Mouse (Mus musculus) bone marrow, adult 2 months (tissue): ENCODE results near the gene Nt5m.

ENCODE experiments used
- CTCF ChIP-seq: fragments of 200-500 bp; IDR thresholded peaks from 2 replicates; pipeline ENCODE4 v1.5.1; 2011; ENCODE audit warnings: low read length, control low read depth; ENCODE audit not compliant: control insufficient read depth, insufficient read depth
- POLR2A ChIP-seq: fragments of 200-500 bp; IDR thresholded peaks from 2 replicates; pipeline ENCODE4 v1.6.1; 2011; ENCODE audit warnings: low read depth, mild to moderate bottlenecking, control low read depth, low read length, borderline replicate concordance; ENCODE audit not compliant: control insufficient read depth

DNA sequence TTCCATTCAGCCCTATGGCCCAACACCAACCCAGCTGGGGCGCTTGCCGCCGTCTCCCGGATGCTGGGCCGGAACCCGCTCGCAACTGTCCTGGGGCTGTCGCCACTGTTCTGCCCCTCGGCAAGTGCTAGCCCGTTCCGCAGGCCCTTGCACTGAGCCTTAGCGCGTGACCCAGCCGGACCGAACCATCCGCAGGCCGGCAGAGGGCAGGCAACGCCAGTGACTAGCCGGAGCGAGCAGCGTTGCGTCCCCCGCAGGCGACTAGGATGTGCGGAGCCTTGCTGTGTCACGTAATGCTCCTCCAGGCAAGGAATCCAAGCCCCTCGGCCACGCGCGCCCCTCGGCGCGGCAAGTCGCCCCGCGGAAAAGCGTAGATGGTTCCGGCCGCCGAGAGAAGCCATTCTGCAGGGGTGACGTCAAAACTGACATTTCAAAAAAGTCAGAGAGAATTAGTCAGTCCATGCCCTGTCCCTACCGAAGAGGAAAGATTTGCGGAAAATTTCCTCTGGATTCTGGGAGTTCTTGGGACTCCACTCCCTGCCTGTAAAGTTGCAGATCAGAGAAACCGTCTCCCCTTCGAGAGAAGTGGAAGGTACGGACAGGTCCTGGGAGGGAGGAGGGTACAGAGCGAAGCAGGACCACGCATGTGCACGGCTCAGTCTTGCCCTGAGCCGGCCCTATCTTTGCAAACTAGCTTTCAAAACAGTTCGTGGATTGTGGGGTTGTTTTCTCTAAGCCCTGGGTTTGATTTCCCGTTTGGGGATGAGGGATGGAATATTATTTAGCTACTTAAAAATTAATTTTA is 29.4 kb upstream of the Nt5m start, which contains the start of gene Flcn:
- 0 out of 2 replicates have a peak, but pooled peaks have one; percentile 7 for TF ChIP-seq CTCF
- TF ChIP-seq POLR2A, result peak; percentile 97
